Mouse (Mus musculus) megakaryocyte, embryonic 14.5 days (primary cell): ENCODE data around the gene Gpr1.

Experiments
- FLI1 ChIP-seq: IDR thresholded peaks from 2 replicates; pipeline ENCODE4 v1.6.1; 2012; ENCODE audit warnings: low read length, inconsistent platforms, mixed read lengths
- GATA1 ChIP-seq: IDR thresholded peaks from 3 replicates; pipeline ENCODE4 v1.6.1; 2012; ENCODE audit warnings: mixed read lengths, low read length, inconsistent platforms, borderline replicate concordance

DNA sequence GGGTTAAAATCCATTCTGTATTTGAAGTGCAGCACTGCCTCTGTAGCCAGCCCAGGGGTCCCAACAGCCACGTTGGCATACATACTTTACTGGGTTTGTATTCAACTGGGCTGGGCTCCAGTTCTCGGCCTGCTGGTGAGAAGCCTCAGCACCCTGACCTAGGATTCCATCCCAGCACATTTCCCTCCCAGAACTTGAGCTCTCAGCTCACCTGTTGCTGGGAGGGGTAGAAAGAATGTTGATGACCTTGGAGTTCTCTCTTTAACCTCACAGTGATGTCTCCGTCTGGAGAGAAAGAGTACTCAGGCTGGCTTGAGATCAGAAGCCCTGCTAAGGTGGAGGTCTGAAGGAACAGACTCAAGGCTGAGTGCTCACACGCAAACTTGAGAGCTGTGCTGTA lies 25.0 kb upstream of the Gpr1 start:
- TF ChIP-seq GATA1 = no peak
- TF ChIP-seq FLI1 = no peak
